Mouse (Mus musculus) CH12.LX (cell line): ENCODE measurements around the gene Gsap. TPM values are rescaled to one million over a fixed set of nuclear protein-coding genes. Genes with fewer than 3 reads are reported as not detected.

Experiments
- DNase-seq: peaks from one replicate; pipeline ENCODE4 v3.0.0-alpha.2; 2013; ENCODE audit errors: extremely low read depth
- H3K27ac ChIP-seq: 2 replicates; pipeline ENCODE4 v1.5.1; 2012; ENCODE audit warnings: low read depth, mild to moderate bottlenecking, control low read depth, moderate library complexity; ENCODE audit not compliant: insufficient read depth
- H3K27me3 ChIP-seq: replicated peaks from 2 replicates; pipeline ENCODE3; 2012; ENCODE audit warnings: inconsistent platforms
- H3K36me3 ChIP-seq, 2 experiments: replicated peaks in 1 of 2; 2 replicates each; pipeline versions ENCODE3 to v1.6.1; 2012; ENCODE audit warnings: inconsistent platforms in 1 of 2, low read length in 1 of 2, mild to moderate bottlenecking in 1 of 2, mixed read lengths in 1 of 2, moderate library complexity in 1 of 2; ENCODE audit not compliant: control insufficient read depth in 1 of 2, insufficient read depth in 1 of 2
- H3K4me1 ChIP-seq, 2 experiments: 2 replicates each; pipeline ENCODE4 v1.6.1; 2012; ENCODE audit warnings: inconsistent platforms in 1 of 2, moderate library complexity in 1 of 2; ENCODE audit not compliant: insufficient read depth in 2 of 2, control insufficient read depth in 1 of 2
- H3K4me2 ChIP-seq: 2 replicates; pipeline ENCODE4 v1.6.1; 2012; ENCODE audit warnings: low read depth, mild to moderate bottlenecking, control low read depth; ENCODE audit not compliant: poor library complexity, insufficient read depth, severe bottlenecking
- H3K4me3 ChIP-seq, 3 experiments: fragments of 150-350 bp in 1 of 3; sonication (generic) in 1 of 3; replicated peaks in 1 of 3; 2 replicates each; pipeline versions ENCODE3 to v1.5.1; 2011 to 2012; ENCODE audit warnings: low read depth in 2 of 3, low read length in 2 of 3, mild to moderate bottlenecking in 2 of 3, moderate library complexity in 2 of 3, control low read depth in 1 of 3, improper control_type of control experiment in 1 of 3, inconsistent platforms in 1 of 3, mixed read lengths in 1 of 3; ENCODE audit not compliant: poor library complexity in 1 of 3
- H3K79me2 ChIP-seq: replicated peaks from 2 replicates; pipeline ENCODE4 v1.6.1; 2012; ENCODE audit warnings: mild to moderate bottlenecking, moderate library complexity; ENCODE audit not compliant: control insufficient read depth, poor library complexity, insufficient read depth, severe bottlenecking; ENCODE audit errors: extremely low read depth
- H3K9ac ChIP-seq: 2 replicates; pipeline ENCODE4 v1.6.1; 2012; ENCODE audit warnings: low read depth, mild to moderate bottlenecking, control low read depth, moderate library complexity; ENCODE audit not compliant: insufficient read depth
- H3K9me3 ChIP-seq: replicated peaks from 2 replicates; pipeline ENCODE3; 2012; ENCODE audit warnings: low read length, inconsistent platforms, mixed read lengths
- CHD2 ChIP-seq: IDR thresholded peaks from 2 replicates; pipeline ENCODE4 v1.6.1; 2011; ENCODE audit warnings: low read length, improper control_type of control experiment
- CTCF ChIP-seq, 2 experiments: IDR thresholded peaks in 1 of 2; conservative IDR thresholded peaks in 1 of 2; 2 replicates each; pipeline ENCODE4 v1.5.1; 2011 to 2012; ENCODE audit warnings: low read depth in 2 of 2, low read length in 2 of 2, improper control_type of control experiment in 1 of 2, inconsistent platforms in 1 of 2, mild to moderate bottlenecking in 1 of 2, moderate library complexity in 1 of 2
- ELF1 ChIP-seq: IDR thresholded peaks from 2 replicates; pipeline ENCODE4 v1.6.1; 2014; ENCODE audit warnings: low read depth, mild to moderate bottlenecking, inconsistent platforms, low read length, improper control_type of control experiment
- ETS1 ChIP-seq: conservative IDR thresholded peaks from 2 replicates; pipeline ENCODE4 v1.6.1; 2012; ENCODE audit warnings: low read depth, mild to moderate bottlenecking, inconsistent platforms, low read length, improper control_type of control experiment, moderate library complexity
- GABPA ChIP-seq: IDR thresholded peaks from 2 replicates; pipeline ENCODE4 v1.6.1; 2012; ENCODE audit warnings: low read depth, low read length, improper control_type of control experiment, inconsistent platforms; ENCODE audit not compliant: insufficient replicate concordance
- HCFC1 ChIP-seq: IDR thresholded peaks from 2 replicates; pipeline ENCODE4 v1.6.1; 2012; ENCODE audit warnings: low read depth, mild to moderate bottlenecking, inconsistent platforms, low read length, improper control_type of control experiment
- IRF4 ChIP-seq: IDR thresholded peaks from 2 replicates; pipeline ENCODE4 v1.6.1; 2014; ENCODE audit warnings: low read depth, mild to moderate bottlenecking, inconsistent platforms, low read length, improper control_type of control experiment
- KAT2A ChIP-seq: IDR thresholded peaks from 2 replicates; pipeline ENCODE4 v1.6.1; 2012; ENCODE audit warnings: low read length, improper control_type of control experiment, inconsistent platforms; ENCODE audit not compliant: insufficient replicate concordance
- MAFK ChIP-seq: IDR thresholded peaks from 2 replicates; pipeline ENCODE4 v1.6.1; 2011; ENCODE audit warnings: low read length, improper control_type of control experiment; ENCODE audit not compliant: insufficient replicate concordance
- MAZ ChIP-seq: IDR thresholded peaks from 2 replicates; pipeline ENCODE4 v1.6.1; 2012; ENCODE audit warnings: low read depth, mild to moderate bottlenecking, inconsistent platforms, low read length, improper control_type of control experiment, moderate library complexity
- PAX5 ChIP-seq: IDR thresholded peaks from 2 replicates; pipeline ENCODE4 v1.6.1; 2012; ENCODE audit warnings: low read length, inconsistent platforms, mixed read lengths
- POLR2A ChIP-seq: IDR thresholded peaks from 2 replicates; pipeline ENCODE4 v1.6.1; 2011; ENCODE audit warnings: low read depth, mild to moderate bottlenecking, improper control_type of control experiment, low read length
- RAD21 ChIP-seq: IDR thresholded peaks from 2 replicates; pipeline ENCODE4 v1.6.1; 2011; ENCODE audit warnings: low read depth, mild to moderate bottlenecking, low read length, improper control_type of control experiment, moderate library complexity
- SMC3 ChIP-seq: IDR thresholded peaks from 2 replicates; pipeline ENCODE4 v1.6.1; 2011; ENCODE audit warnings: low read depth, low read length, improper control_type of control experiment
- TBP ChIP-seq: conservative IDR thresholded peaks from 2 replicates; pipeline ENCODE4 v1.6.1; 2011; ENCODE audit warnings: low read depth, low read length, improper control_type of control experiment
- USF1 ChIP-seq: IDR thresholded peaks from 2 replicates; pipeline ENCODE4 v1.6.1; 2014; ENCODE audit warnings: low read depth, mild to moderate bottlenecking, inconsistent platforms, low read length, improper control_type of control experiment
- USF2 ChIP-seq: conservative IDR thresholded peaks from 2 replicates; pipeline ENCODE4 v1.6.1; 2011; ENCODE audit warnings: low read depth, low read length, improper control_type of control experiment
- ZC3H11A ChIP-seq: IDR thresholded peaks from 2 replicates; pipeline ENCODE4 v1.6.1; 2012; ENCODE audit warnings: low read depth, mild to moderate bottlenecking, inconsistent platforms, low read length, improper control_type of control experiment
- ZMIZ1 ChIP-seq: IDR thresholded peaks from 2 replicates; pipeline ENCODE4 v1.6.1; 2012; ENCODE audit warnings: low read depth, mild to moderate bottlenecking, inconsistent platforms, low read length, improper control_type of control experiment
- dilution Hi-C: fragments of 300-500 bp; cut with MboI; formaldehyde crosslinking; loops from 2 replicates; pipeline ENCODE4 v1.14.3; 2020; ENCODE audit warnings: low sequenced_read_pairs; ENCODE audit not compliant: extremely low pct_unique_long_range_greater_than_20kb, extremely low pct_ligation_motif_present
- in situ Hi-C: fragments of 300-500 bp; cut with MboI; formaldehyde crosslinking; loops from 3 replicates; pipeline ENCODE4 v1.14.3; 2019; ENCODE audit warnings: low sequenced_read_pairs, low pct_ligation_motif_present, low pct_unique_long_range_greater_than_20kb, mixed read lengths
- polyA plus RNA-seq: library from polyadenylated mRNA; unstranded; fragments of >175 nt; gene quantifications from 2 replicates; pipeline ENCODE4 v1.2.1, GENCODE M21; 2012; ENCODE audit warnings: low read depth; ENCODE audit not compliant: insufficient read length
- total RNA-seq, 2 experiments: library from RNA; depleted of rRNA; stranded (reverse); fragments of 300-350 nt in 1 of 2; fragments of >200 nt in 1 of 2; gene quantifications; 2 replicates each; pipeline ENCODE4 v1.2.3; 2012 to 2014

The Gsap gene
- total and polyA plus RNA-seq, 3 experiments = 1.7 to 3.8 (median 2.2) TPM

- H3K36me3 ChIP-seq = peaks cover 0 to 8% of the 10 kb centered on the region in 2 experiments
- dilution Hi-C loops = no loop called here
- no peak overlapping the region for H3K9ac ChIP-seq
- H3K79me2 ChIP-seq = no peaks in the 10 kb centered on the region
- H3K9me3 ChIP-seq = peaks cover 2% of the 10 kb centered on the region
- TF ChIP-seq ETS1 = no peak
- no peak for TF ChIP-seq KAT2A
- TF ChIP-seq PAX5 = no peak
- TF ChIP-seq USF1 = no peak
- no peak for TF ChIP-seq IRF4
- TF ChIP-seq ELF1 = no peak
- TF ChIP-seq TBP = no peak
- TF ChIP-seq POLR2A = no peak
- no peak for TF ChIP-seq MAFK
- no peak for TF ChIP-seq ZMIZ1
- TF ChIP-seq SMC3 = no peak
- no peak for TF ChIP-seq ZC3H11A
- TF ChIP-seq MAZ = no peak
- no peak for DNase-seq
- H3K4me2 ChIP-seq = no peak overlapping the region
- H3K4me3 ChIP-seq = no peak overlapping the region
- no peak overlapping the region for H3K27ac ChIP-seq
- in situ Hi-C loops = no loop called here
- H3K27me3 ChIP-seq = no peaks in the 10 kb centered on the region
- peaks cover 5 to 19% of the 10 kb centered on the region in 2 experiments; a peak in 3 of 4 replicates for H3K4me1 ChIP-seq
Observed at GRCm38 (mm10) chr5:21244575-21244974, 58.5 kb downstream of the Gsap start.

- H3K4me1 ChIP-seq = peaks cover 5 to 19% of the 10 kb centered on the region in 2 experiments; a peak in 3 of 4 replicates
- in situ Hi-C loops (no loop called here), dilution Hi-C loops (no loop called here)
- TF ChIP-seq SMC3 = no peak
- no peak for TF ChIP-seq CHD2
- TF ChIP-seq POLR2A = no peak
- TF ChIP-seq ZC3H11A = no peak
- no peak for TF ChIP-seq ETS1
- TF ChIP-seq USF2 = no peak
- TF ChIP-seq IRF4 = no peak
- no peak for TF ChIP-seq HCFC1
- no peak for TF ChIP-seq CTCF (conservative IDR thresholded peaks at IDR 0.05 in 1 of 2, IDR thresholded peaks at IDR 0.05 in 1 of 2; ENCODE audit: low read depth in 2 of 2, low read length in 2 of 2)
- TF ChIP-seq TBP = no peak
- no peak for TF ChIP-seq RAD21
- no peak for TF ChIP-seq GABPA
- no peak overlapping the region for H3K4me2 ChIP-seq
- no peaks in the 10 kb centered on the region for H3K79me2 ChIP-seq
- no peak overlapping the region for H3K27ac ChIP-seq
- H3K27me3 ChIP-seq = no peaks in the 10 kb centered on the region
- DNase-seq = no peak
- H3K4me3 ChIP-seq = no peak overlapping the region
- peaks cover 0 to 8% of the 10 kb centered on the region in 2 experiments for H3K36me3 ChIP-seq
- peaks cover 2% of the 10 kb centered on the region for H3K9me3 ChIP-seq
- no peak overlapping the region for H3K9ac ChIP-seq
Observed at GRCm38 (mm10) chr5:21245241-21245640, 59.2 kb downstream of the Gsap start.
